Mouse (Mus musculus) neural tube, embryonic 14.5 days (tissue): Measurements from ENCODE around the gene Bhlhb9. TPM values are rescaled to one million over a fixed set of nuclear protein-coding genes. Genes with fewer than 3 reads are reported as not detected.
"Not testable (repeated sequence)": the region's sequence is repeated elsewhere in the genome, so short reads cannot be mapped to it uniquely, and the experiment has no call there.

ENCODE experiments used
- ATAC-seq: fragments of 200-750 bp; cut with Nextera tagmentation; 2 replicates; pipeline ENCODE4 v1.8.0; 2017; ENCODE audit warnings: low read depth, mild to moderate bottlenecking, moderate TSS enrichment, moderate library complexity
- H3K27ac ChIP-seq: fragments of 300-500 bp; sonication (generic); 2 replicates; pipeline ENCODE4 v1.5.1; 2014; ENCODE audit warnings: low read depth, mild to moderate bottlenecking, control low read depth, low read length, moderate library complexity, mixed read lengths
- H3K27me3 ChIP-seq: fragments of 300-500 bp; sonication (generic); 2 replicates; pipeline ENCODE4 v1.6.1; 2014; ENCODE audit warnings: low read length; ENCODE audit not compliant: control insufficient read depth, insufficient read depth
- H3K36me3 ChIP-seq: fragments of 300-500 bp; sonication (generic); 2 replicates; pipeline ENCODE4 v1.6.1; 2014; ENCODE audit warnings: low read length, mixed read lengths; ENCODE audit not compliant: control insufficient read depth, insufficient read depth
- H3K4me1 ChIP-seq: fragments of 300-500 bp; sonication (generic); 2 replicates; pipeline ENCODE4 v1.6.1; 2014; ENCODE audit warnings: low read length; ENCODE audit not compliant: control insufficient read depth, insufficient read depth
- H3K4me2 ChIP-seq: fragments of 300-500 bp; sonication (generic); 2 replicates; pipeline ENCODE4 v1.6.1; 2014; ENCODE audit warnings: mild to moderate bottlenecking, low read depth, low read length, control low read depth
- H3K4me3 ChIP-seq: fragments of 300-500 bp; sonication (generic); 2 replicates; pipeline ENCODE4 v1.5.1; 2014; ENCODE audit warnings: low read depth, low read length, control low read depth, mixed read lengths
- H3K9ac ChIP-seq: fragments of 300-500 bp; sonication (generic); replicated peaks from 2 replicates; pipeline ENCODE4 v1.6.1; 2014; ENCODE audit warnings: low read depth, mild to moderate bottlenecking, control low read depth, low read length, mixed read lengths
- H3K9me3 ChIP-seq: fragments of 300-500 bp; sonication (generic); 2 replicates; pipeline ENCODE4 v1.6.1; 2016; ENCODE audit warnings: low read length; ENCODE audit not compliant: control insufficient read depth
- WGBS: fragments of 180-500 bp; shearing (Covaris S2); extraction: QIAGEN DNeasy Blood & Tissue Kit; methylation state at CpG from one replicate; pipeline ENCODE4 v1.1.7; 2014; 5-methylcytosine and 5-hydroxymethylcytosine counted together
- polyA plus RNA-seq: library from polyadenylated mRNA; unstranded; fragments of >200 nt; fragmentation: Nextera tagmentation; extraction: Ambion mirVana; gene quantifications from 2 replicates; pipeline ENCODE4 v1.2.1, GENCODE M21; 2014

Bhlhb9 gene
- polyA plus RNA-seq = 114 and 127 TPM in 2 replicates

GRCm38 (mm10) chrX:135797212-135797644 is at the start of gene Bhlhb9:
Gene Bhlhb9 (plus strand): TSS chrX:135797594.
- peak within 1 kb of the TSS; percentile 63 for H3K9ac ChIP-seq
- H3K36me3 ChIP-seq, H3K27me3 ChIP-seq, H3K9me3 ChIP-seq, H3K4me1 ChIP-seq: not testable (repeated sequence)
- peak; percentile 1; the same call in 1 of the 2 replicates for ATAC-seq
- H3K27ac ChIP-seq = peak within 1 kb of the TSS; percentile 79
- H3K4me2 ChIP-seq = peak within 1 kb of the TSS; percentile 43
- peak within 1 kb of the TSS; percentile 52 for H3K4me3 ChIP-seq
- 0% methylated on average over 3 of the region's 5 CpGs for WGBS

GRCm38 (mm10) chrX:135752832-135753231 is 44.6 kb upstream of the Bhlhb9 start:
- Histone ChIP-seq H3K27ac (no peak overlapping the region), H3K9ac (no peak overlapping the region), H3K27me3 (no peaks in the 10 kb centered on the region), H3K4me2 (no peak overlapping the region), H3K36me3 (no peaks in the 10 kb centered on the region), H3K4me1 (no peaks in the 10 kb centered on the region), H3K4me3 (no peak overlapping the region), H3K9me3 (no peaks in the 10 kb centered on the region)
- peak; percentile 68 for ATAC-seq
- WGBS = 2% methylated on average over 2 of the region's 2 CpGs

GRCm38 (mm10) chrX:135761707-135762106 is 35.7 kb upstream of the Bhlhb9 start:
- H3K4me2 ChIP-seq = no peak overlapping the region
- no peaks in the 10 kb centered on the region for H3K27me3 ChIP-seq
- H3K4me1 ChIP-seq = no peaks in the 10 kb centered on the region
- ATAC-seq = no peak
- no peak overlapping the region for H3K4me3 ChIP-seq
- no peak overlapping the region for H3K27ac ChIP-seq
- no peak overlapping the region for H3K9ac ChIP-seq
- H3K9me3 ChIP-seq = no peaks in the 10 kb centered on the region
- no peaks in the 10 kb centered on the region for H3K36me3 ChIP-seq

- Histone ChIP-seq H3K9me3 (no peaks in the 10 kb centered on the region), H3K27ac (no peak overlapping the region), H3K9ac (no peak overlapping the region), H3K4me1 (no peaks in the 10 kb centered on the region), H3K36me3 (no peaks in the 10 kb centered on the region), H3K27me3 (no peaks in the 10 kb centered on the region), H3K4me3 (no peak overlapping the region), H3K4me2 (no peak overlapping the region)
- no peak for ATAC-seq
- 78% methylated on average over 2 of the region's 3 CpGs for WGBS
Observed at GRCm38 (mm10) chrX:135768043-135768548, 29.3 kb upstream of the Bhlhb9 start.

GRCm38 (mm10) chrX:135768565-135768964 is 28.8 kb upstream of the Bhlhb9 start:
- Histone ChIP-seq H3K27me3 (no peaks in the 10 kb centered on the region), H3K9me3 (no peaks in the 10 kb centered on the region), H3K9ac (no peak overlapping the region), H3K36me3 (no peaks in the 10 kb centered on the region), H3K4me2 (no peak overlapping the region), H3K4me1 (no peaks in the 10 kb centered on the region), H3K27ac (no peak overlapping the region), H3K4me3 (no peak overlapping the region)
- WGBS = 90% methylated on average over 2 of the region's 2 CpGs
- no peak for ATAC-seq

GRCm38 (mm10) chrX:135791536-135791935 is 5.9 kb upstream of the Bhlhb9 start:
- no peak for ATAC-seq
- Histone ChIP-seq H3K27me3 (no peaks in the 10 kb centered on the region), H3K36me3 (no peaks in the 10 kb centered on the region), H3K4me2 (no peak overlapping the region), H3K27ac (no peak overlapping the region), H3K9me3 (no peaks in the 10 kb centered on the region), H3K4me3 (no peak overlapping the region), H3K9ac (no peak overlapping the region), H3K4me1 (no peaks in the 10 kb centered on the region)

GRCm38 (mm10) chrX:135792326-135792725 is 5.1 kb upstream of the Bhlhb9 start:
- no peak overlapping the region for H3K4me3 ChIP-seq
- ATAC-seq = no peak
- H3K4me1 ChIP-seq = no peaks in the 10 kb centered on the region
- H3K27me3 ChIP-seq = no peaks in the 10 kb centered on the region
- H3K36me3 ChIP-seq = no peaks in the 10 kb centered on the region
- no peak overlapping the region for H3K4me2 ChIP-seq
- H3K9me3 ChIP-seq = no peaks in the 10 kb centered on the region
- H3K27ac ChIP-seq = no peak overlapping the region
- no peak overlapping the region for H3K9ac ChIP-seq
- 75% methylated on average over 6 of the region's 6 CpGs for WGBS

- Histone ChIP-seq H3K27ac (peak overlapping the region; percentile 79), H3K4me2 (peak overlapping the region; percentile 20; the same call in 1 of the 2 replicates), H3K9ac (peak overlapping the region; percentile 63), H3K4me3 (peak overlapping the region; percentile 52)
- peak; percentile 93 for ATAC-seq
- WGBS = 17% methylated on average over 24 of the region's 27 CpGs
- H3K9me3 ChIP-seq, H3K27me3 ChIP-seq, H3K4me1 ChIP-seq, H3K36me3 ChIP-seq: not testable (repeated sequence)
Observed at GRCm38 (mm10) chrX:135795591-135796304, 1.6 kb upstream of the Bhlhb9 start.

GRCm38 (mm10) chrX:135796305-135797211 is 836 bp upstream of the Bhlhb9 start:
- peak; percentile 11 for ATAC-seq
- Histone ChIP-seq H3K4me3 (peak overlapping the region; percentile 52), H3K9ac (peak overlapping the region; percentile 63), H3K4me2 (peak overlapping the region; percentile 43), H3K27ac (peak overlapping the region; percentile 79)
- not testable (repeated sequence) for H3K9me3 ChIP-seq, H3K4me1 ChIP-seq, H3K27me3 ChIP-seq, H3K36me3 ChIP-seq
- WGBS = 11% methylated on average over 18 of the region's 26 CpGs
